Mouse (Mus musculus) intestine, embryonic 16.5 days (tissue): Measurements from ENCODE around the gene Pappa. TPM values are rescaled to one million over a fixed set of nuclear protein-coding genes. Genes with fewer than 3 reads are reported as not detected.

Experiments
- ATAC-seq: fragments of 200-750 bp; cut with Nextera tagmentation; 2 replicates; pipeline ENCODE4 v1.8.0; 2017; ENCODE audit warnings: moderate TSS enrichment, moderate library complexity
- H3K27ac ChIP-seq: fragments of 300-500 bp; sonication (generic); 2 replicates; pipeline ENCODE4 v1.5.1; 2014; ENCODE audit warnings: mild to moderate bottlenecking, low read length
- H3K27me3 ChIP-seq: fragments of 300-500 bp; sonication (generic); replicated peaks from 2 replicates; pipeline ENCODE4 v1.6.1; 2014; ENCODE audit warnings: low read length, control low read depth, mixed read lengths; ENCODE audit not compliant: control insufficient read depth, insufficient read depth
- H3K36me3 ChIP-seq: fragments of 300-500 bp; sonication (generic); 2 replicates; pipeline ENCODE4 v1.6.1; 2014; ENCODE audit warnings: low read length, control low read depth; ENCODE audit not compliant: control insufficient read depth, insufficient read depth
- H3K4me1 ChIP-seq: fragments of 300-500 bp; sonication (generic); 2 replicates; pipeline ENCODE4 v1.6.1; 2014; ENCODE audit warnings: low read length, control low read depth, mixed read lengths; ENCODE audit not compliant: control insufficient read depth, insufficient read depth
- H3K4me2 ChIP-seq: fragments of 300-500 bp; sonication (generic); 2 replicates; pipeline ENCODE4 v1.6.1; 2014; ENCODE audit warnings: low read depth, low read length, control low read depth
- H3K4me3 ChIP-seq: fragments of 300-500 bp; sonication (generic); 2 replicates; pipeline ENCODE4 v1.5.1; 2014; ENCODE audit warnings: mild to moderate bottlenecking, low read length
- H3K9ac ChIP-seq: fragments of 300-500 bp; sonication (generic); 2 replicates; pipeline ENCODE4 v1.6.1; 2014; ENCODE audit warnings: low read depth, low read length
- H3K9me3 ChIP-seq: fragments of 300-500 bp; sonication (generic); 2 replicates; pipeline ENCODE4 v1.6.1; 2016; ENCODE audit warnings: low read length, control low read depth; ENCODE audit not compliant: control insufficient read depth
- WGBS: fragments of 180-500 bp; shearing (Covaris S2); extraction: QIAGEN DNeasy Blood & Tissue Kit; methylation state at CpG from one replicate; pipeline ENCODE4 v1.1.7; 2014; 5-methylcytosine and 5-hydroxymethylcytosine counted together
- polyA plus RNA-seq: library from polyadenylated mRNA; unstranded; fragments of >200 nt; fragmentation: Nextera tagmentation; extraction: Ambion mirVana; gene quantifications from 2 replicates; pipeline ENCODE4 v1.2.1, GENCODE M21; 2015

Pappa gene
- polyA plus RNA-seq, 1 experiment from 2014 or later: 0.61 TPM

- H3K4me2 ChIP-seq: no peak overlapping the region
- no peaks in the 10 kb centered on the region for H3K4me1 ChIP-seq
- no peak overlapping the region for H3K9ac ChIP-seq
- no peak overlapping the region for H3K4me3 ChIP-seq
- ATAC-seq: no peak
- no peaks in the 10 kb centered on the region for H3K9me3 ChIP-seq
- no peak overlapping the region for H3K27ac ChIP-seq
- no peaks in the 10 kb centered on the region for H3K36me3 ChIP-seq
- 59% methylated on average over 9 of the region's 9 CpGs for WGBS
- no peaks in the 10 kb centered on the region for H3K27me3 ChIP-seq
These were observed 204.7 kb downstream of the Pappa start for GRCm38 (mm10) chr4:65328486-65329308.

GRCm38 (mm10) chr4:65333718-65334117 is 209.7 kb downstream of the Pappa start:
- Histone ChIP-seq H3K4me1 (no peaks in the 10 kb centered on the region), H3K9ac (no peak overlapping the region), H3K27me3 (no peaks in the 10 kb centered on the region), H3K4me2 (no peak overlapping the region), H3K9me3 (no peaks in the 10 kb centered on the region), H3K36me3 (no peaks in the 10 kb centered on the region), H3K27ac (no peak overlapping the region), H3K4me3 (no peak overlapping the region)
- ATAC-seq: no peak
- 57% methylated on average over 1 of the region's 1 CpGs for WGBS

- no peak for ATAC-seq
These were observed 217.8 kb downstream of the Pappa start for GRCm38 (mm10) chr4:65341766-65342165.

GRCm38 (mm10) chr4:65350521-65350920 is 226.5 kb downstream of the Pappa start:
- no peaks in the 10 kb centered on the region for H3K36me3 ChIP-seq
- no peak overlapping the region for H3K4me3 ChIP-seq
- ATAC-seq: no peak
- no peak overlapping the region for H3K4me2 ChIP-seq
- H3K9me3 ChIP-seq: no peaks in the 10 kb centered on the region
- H3K27me3 ChIP-seq: no peaks in the 10 kb centered on the region
- WGBS: 62% methylated on average over 7 of the region's 7 CpGs
- no peak overlapping the region for H3K27ac ChIP-seq
- H3K4me1 ChIP-seq: no peaks in the 10 kb centered on the region
- no peak overlapping the region for H3K9ac ChIP-seq

More at GRCm38 (mm10) chr4:65341766-65342165, 217.8 kb downstream of the Pappa start:
- Histone ChIP-seq H3K36me3 (no peaks in the 10 kb centered on the region), H3K27me3 (no peaks in the 10 kb centered on the region), H3K9me3 (no peaks in the 10 kb centered on the region), H3K4me3 (no peak overlapping the region), H3K9ac (no peak overlapping the region), H3K27ac (no peak overlapping the region), H3K4me1 (no peaks in the 10 kb centered on the region), H3K4me2 (no peak overlapping the region)
- 79% methylated on average over 3 of the region's 3 CpGs for WGBS

GRCm38 (mm10) chr4:65354580-65354979 is 230.6 kb downstream of the Pappa start:
- no peaks in the 10 kb centered on the region for H3K9me3 ChIP-seq
- no peak overlapping the region for H3K27ac ChIP-seq
- 63% methylated on average over 4 of the region's 4 CpGs for WGBS
- H3K4me3 ChIP-seq: no peak overlapping the region
- H3K9ac ChIP-seq: no peak overlapping the region
- ATAC-seq: no peak
- no peaks in the 10 kb centered on the region for H3K27me3 ChIP-seq
- no peak overlapping the region for H3K4me2 ChIP-seq
- H3K4me1 ChIP-seq: no peaks in the 10 kb centered on the region
- H3K36me3 ChIP-seq: no peaks in the 10 kb centered on the region

- Histone ChIP-seq H3K4me3 (no peak overlapping the region), H3K36me3 (no peaks in the 10 kb centered on the region), H3K9ac (no peak overlapping the region), H3K27me3 (no peaks in the 10 kb centered on the region), H3K4me2 (no peak overlapping the region), H3K27ac (no peak overlapping the region), H3K9me3 (no peaks in the 10 kb centered on the region), H3K4me1 (no peaks in the 10 kb centered on the region)
- no peak for ATAC-seq
These were observed 243.2 kb downstream of the Pappa start for GRCm38 (mm10) chr4:65367135-65367534.

GRCm38 (mm10) chr4:65372731-65373130 is 248.8 kb downstream of the Pappa start:
- H3K9me3 ChIP-seq: no peaks in the 10 kb centered on the region
- no peak for ATAC-seq
- H3K36me3 ChIP-seq: no peaks in the 10 kb centered on the region
- H3K27ac ChIP-seq: no peak overlapping the region
- no peak overlapping the region for H3K4me3 ChIP-seq
- H3K4me2 ChIP-seq: no peak overlapping the region
- no peaks in the 10 kb centered on the region for H3K27me3 ChIP-seq
- H3K9ac ChIP-seq: no peak overlapping the region
- no peaks in the 10 kb centered on the region for H3K4me1 ChIP-seq
- 93% methylated on average over 3 of the region's 3 CpGs for WGBS

- H3K9ac ChIP-seq: no peak overlapping the region
- no peaks in the 10 kb centered on the region for H3K36me3 ChIP-seq
- no peak overlapping the region for H3K4me3 ChIP-seq
- no peaks in the 10 kb centered on the region for H3K27me3 ChIP-seq
- no peak overlapping the region for H3K4me2 ChIP-seq
- H3K4me1 ChIP-seq: no peaks in the 10 kb centered on the region
- H3K9me3 ChIP-seq: no peaks in the 10 kb centered on the region
- WGBS: 48% methylated on average over 1 of the region's 1 CpGs
- H3K27ac ChIP-seq: no peak overlapping the region
- ATAC-seq: no peak
These were observed 249.9 kb downstream of the Pappa start for GRCm38 (mm10) chr4:65373841-65374240.

GRCm38 (mm10) chr4:65376571-65376970 is 252.6 kb downstream of the Pappa start:
- no peaks in the 10 kb centered on the region for H3K27me3 ChIP-seq
- no peaks in the 10 kb centered on the region for H3K36me3 ChIP-seq
- WGBS: 69% methylated on average over 2 of the region's 2 CpGs
- H3K9me3 ChIP-seq: no peaks in the 10 kb centered on the region
- ATAC-seq: no peak
- no peaks in the 10 kb centered on the region for H3K4me1 ChIP-seq
- H3K4me3 ChIP-seq: no peak overlapping the region
- no peak overlapping the region for H3K9ac ChIP-seq
- no peak overlapping the region for H3K27ac ChIP-seq
- H3K4me2 ChIP-seq: no peak overlapping the region

- Histone ChIP-seq H3K27ac (no peak overlapping the region), H3K36me3 (no peaks in the 10 kb centered on the region)
- 87% methylated on average over 4 of the region's 4 CpGs for WGBS
These were observed 255.5 kb downstream of the Pappa start for GRCm38 (mm10) chr4:65379461-65379860.

More at GRCm38 (mm10) chr4:65379461-65379860, 255.5 kb downstream of the Pappa start:
- no peak for ATAC-seq
- H3K9ac ChIP-seq: no peak overlapping the region
- no peaks in the 10 kb centered on the region for H3K4me1 ChIP-seq
- H3K4me2 ChIP-seq: no peak overlapping the region
- H3K9me3 ChIP-seq: no peaks in the 10 kb centered on the region
- H3K4me3 ChIP-seq: no peak overlapping the region
- no peaks in the 10 kb centered on the region for H3K27me3 ChIP-seq
